Mouse (Mus musculus) retina, adult 2 months (tissue): Measurements from ENCODE around the gene Ern2.

Experiments
- DNase-seq: peaks from one replicate; pipeline ENCODE4 v3.0.0-alpha.2; 2012; ENCODE audit warnings: low read depth, low spot score

Ern2 gene

DNA sequence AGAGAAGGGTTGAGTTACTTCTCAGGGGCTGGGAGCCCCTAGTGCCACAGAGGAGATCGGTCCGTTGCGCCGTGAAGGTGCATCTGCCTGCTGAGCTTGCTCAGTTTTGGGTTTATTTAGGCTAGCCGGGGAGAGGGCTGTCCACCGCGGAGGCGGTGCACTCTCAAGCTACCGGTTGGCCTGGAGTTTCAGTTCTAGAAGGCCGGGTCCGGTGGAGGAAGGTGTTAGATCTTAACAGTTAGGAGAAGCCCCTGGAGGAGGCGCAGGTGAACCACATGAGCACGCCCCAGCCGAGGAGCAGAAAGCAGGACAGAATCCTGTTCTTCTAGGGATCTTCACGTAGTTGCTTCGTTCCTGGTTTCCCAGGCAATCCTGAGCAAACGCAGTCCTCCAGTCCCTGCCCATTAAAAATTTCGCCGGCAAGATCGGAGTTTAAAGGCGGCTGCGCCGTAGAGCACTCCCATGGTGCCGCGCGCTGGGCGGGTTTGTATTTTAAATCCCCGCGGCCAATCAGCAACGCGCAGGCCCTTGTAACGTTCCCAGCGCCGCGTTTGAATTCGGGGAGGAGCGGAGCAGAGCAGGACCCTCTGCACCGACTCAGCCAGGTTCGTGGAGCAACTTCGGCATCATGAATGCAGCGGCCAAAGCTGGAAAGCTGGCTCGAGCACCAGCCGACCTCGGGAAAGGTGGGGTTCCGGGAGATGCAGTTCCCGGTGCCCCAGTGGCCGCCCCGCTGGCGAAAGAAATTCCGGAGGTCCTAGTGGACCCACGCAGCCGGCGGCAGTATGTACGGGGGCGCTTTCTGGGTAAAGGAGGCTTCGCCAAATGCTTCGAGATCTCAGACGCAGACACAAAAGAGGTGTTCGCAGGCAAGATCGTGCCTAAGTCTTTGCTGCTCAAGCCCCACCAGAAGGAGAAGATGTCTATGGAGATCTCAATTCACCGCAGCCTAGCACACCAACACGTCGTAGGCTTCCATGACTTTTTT, 26.8 kb downstream of the Ern2 start, which contains the start of gene Plk1:
TSS of gene Plk1 (plus strand) at position 525 of the 988 bp plus-strand sequence.
- DNase-seq: peak; percentile 39

DNA sequence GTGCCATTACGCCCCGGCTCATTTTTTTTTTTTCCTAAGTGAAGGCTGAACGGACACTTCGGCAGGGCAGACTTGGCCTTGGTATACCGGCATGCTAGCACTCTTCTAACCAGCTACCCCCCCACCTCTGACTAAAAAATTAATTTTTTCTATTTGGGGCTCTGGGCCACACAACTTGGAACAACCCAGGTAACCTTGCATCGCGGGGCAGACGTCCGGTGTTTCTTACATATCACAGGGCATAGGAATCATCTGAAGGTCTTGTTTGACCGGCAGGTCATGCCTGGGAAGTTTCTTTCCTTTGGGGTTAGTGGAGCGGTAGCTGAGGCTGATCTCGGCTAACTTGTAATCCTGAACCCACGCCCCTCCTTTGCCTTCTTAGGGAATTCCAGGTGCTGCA, 27.5 kb downstream of the Ern2 start:
- no peak for DNase-seq

DNA sequence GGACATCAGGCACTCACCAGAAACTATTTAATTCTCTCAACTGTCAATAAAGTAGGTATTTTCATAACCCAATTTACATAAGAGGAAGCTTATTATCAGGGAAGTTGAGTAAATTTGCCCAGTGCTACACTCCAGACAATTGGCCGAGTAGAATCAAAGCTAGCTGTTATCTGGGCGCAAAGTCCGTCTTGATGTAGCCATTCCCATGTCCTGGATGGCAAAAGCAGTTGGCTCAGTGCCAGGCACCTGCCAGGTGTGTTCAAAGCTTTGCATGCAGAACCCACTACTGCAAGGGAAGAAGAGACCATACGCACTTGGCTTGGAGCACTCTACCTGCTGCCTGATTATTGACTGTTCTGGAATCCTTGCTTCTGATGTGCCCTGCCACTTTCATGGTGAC, 33.5 kb downstream of the Ern2 start:
- no peak for DNase-seq

- DNase-seq: no peak
Measured at GRCm38 (mm10) chr7:122140991-122141390, 45.0 kb downstream of the Ern2 start.

GRCm38 (mm10) chr7:122138190-122138589, 47.8 kb downstream of the Ern2 start:
- no peak for DNase-seq

- no peak for DNase-seq
Measured at GRCm38 (mm10) chr7:122137071-122137470, 48.9 kb downstream of the Ern2 start.

GRCm38 (mm10) chr7:122135070-122135469, 50.9 kb downstream of the Ern2 start:
- no peak for DNase-seq

DNA sequence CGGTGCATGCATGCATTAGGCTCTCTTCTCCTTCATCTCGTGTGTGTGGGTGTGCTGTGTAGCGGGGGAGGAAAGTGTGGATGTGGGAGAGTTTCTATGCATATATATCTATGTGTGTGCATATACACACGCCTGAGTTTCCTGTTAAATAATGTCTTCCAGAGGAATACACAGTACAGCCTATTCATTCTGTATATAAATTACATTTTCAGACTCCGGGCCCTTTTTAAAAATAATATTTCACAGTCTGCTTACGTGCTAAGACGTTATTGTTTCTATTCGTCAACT, 52.7 kb downstream of the Ern2 start:
- no peak for DNase-seq

DNA sequence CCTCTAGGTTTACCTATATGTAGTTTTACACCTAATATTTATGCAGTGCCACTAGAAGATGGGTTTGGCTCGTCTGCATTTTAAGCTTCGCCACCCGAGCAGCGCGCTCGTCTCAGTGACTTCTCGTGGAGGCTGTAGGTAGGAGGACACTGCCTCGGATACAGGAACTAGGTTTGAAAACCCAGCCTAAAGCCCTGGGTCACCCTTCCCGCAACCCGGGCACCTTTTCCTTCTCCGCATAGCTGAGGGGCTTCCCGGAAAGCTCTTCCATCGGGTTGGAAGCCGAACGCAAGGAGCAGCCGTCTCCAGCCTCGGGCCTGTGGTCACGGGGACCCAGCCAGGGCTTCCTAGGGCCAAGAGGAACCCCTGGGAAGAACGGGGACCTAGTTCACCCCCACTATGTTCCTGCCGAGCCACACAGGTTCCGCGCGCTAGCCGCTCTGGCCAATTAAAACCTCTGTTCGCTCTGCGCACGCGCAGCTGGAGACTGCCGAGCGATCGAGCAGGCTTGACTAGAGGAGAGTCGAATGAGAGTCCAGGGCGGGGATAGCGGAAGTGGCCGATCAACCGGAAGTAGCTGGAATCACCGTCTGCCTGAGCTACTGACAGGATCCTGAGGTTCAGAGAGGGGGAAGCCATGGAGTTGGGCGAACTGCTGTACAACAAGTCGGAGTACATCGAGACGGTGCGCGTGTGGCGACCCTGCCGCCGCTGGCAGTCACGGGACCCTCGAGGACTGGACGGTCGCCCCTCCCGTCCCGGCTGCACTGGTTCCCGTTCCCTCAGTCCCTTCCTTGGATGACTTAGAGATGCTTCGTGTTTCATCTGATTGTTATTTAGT, 53.3 kb downstream of the Ern2 start, which contains the start of the genes Palb2 and Dctn5:
TSS of gene Palb2 (minus strand) at position 489 of the 841 bp plus-strand sequence.
TSS of gene Dctn5 (plus strand) at position 545 of the 841 bp plus-strand sequence.
- DNase-seq: peak; percentile 94

GRCm38 (mm10) chr7:122131834-122132233, 54.2 kb downstream of the Ern2 start:
- DNase-seq: no peak

DNA sequence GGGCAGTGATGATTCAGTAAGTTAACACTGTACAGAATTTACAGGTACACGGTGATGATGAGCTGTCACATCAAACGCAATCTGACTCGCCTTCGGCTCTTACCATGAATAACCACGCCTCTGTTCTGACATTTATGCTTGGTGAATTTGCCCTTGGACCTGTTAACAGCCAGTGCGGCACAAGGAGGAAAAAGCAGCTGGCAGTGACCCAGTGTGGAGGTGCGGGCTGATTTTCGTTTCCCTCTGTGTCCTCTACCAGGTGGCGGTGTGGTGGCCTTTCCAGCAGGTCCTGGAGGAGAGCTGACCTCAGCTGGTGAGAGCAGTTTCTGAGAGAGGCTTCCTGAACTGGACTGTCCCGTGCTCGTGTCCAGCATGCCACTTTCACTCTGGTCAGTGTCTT, 59.1 kb downstream of the Ern2 start:
- DNase-seq: no peak

DNA sequence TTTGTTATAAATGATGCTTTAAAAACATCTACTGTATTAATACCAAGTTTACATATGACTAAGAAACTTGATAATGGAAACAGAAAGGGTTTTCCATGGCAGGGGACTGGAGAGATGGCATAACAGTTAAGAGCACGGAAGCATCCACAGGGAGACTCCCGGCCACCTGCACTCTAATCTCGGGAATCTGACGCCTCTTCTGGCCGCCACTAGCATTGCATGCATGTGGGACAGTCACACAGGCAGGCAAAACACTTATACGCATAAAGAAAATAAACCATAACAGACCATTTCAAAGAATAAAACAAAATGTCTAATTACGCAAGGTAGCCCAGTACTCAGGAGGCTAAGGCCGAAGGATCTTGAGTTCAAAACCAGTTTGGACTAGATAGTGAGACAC, 60.4 kb downstream of the Ern2 start:
- no peak for DNase-seq

DNA sequence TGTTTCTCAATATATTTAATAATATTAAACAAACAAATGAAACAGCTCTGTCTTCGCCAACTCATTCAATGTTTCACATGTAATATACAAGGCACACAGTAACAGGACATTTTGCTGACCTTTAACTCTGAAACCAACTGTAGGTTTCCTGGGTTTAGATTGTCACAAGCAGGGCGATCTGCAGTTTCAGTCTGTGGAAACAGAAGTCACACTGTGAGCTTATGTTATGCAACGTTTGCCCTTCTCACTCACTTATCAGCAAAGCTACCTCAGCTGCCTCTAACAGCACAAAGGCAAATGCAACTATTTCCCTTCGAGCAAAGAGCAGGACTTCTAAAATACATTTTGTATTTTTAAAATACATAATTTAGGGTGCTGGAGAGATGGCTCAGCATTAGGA, 62.5 kb downstream of the Ern2 start:
- DNase-seq: no peak
